Mouse (Mus musculus): Measurements from ENCODE around the gene Prima1. TPM values are rescaled to one million over a fixed set of nuclear protein-coding genes. Genes with fewer than 3 reads are reported as not detected.
A peak's percentile ranks its signal among the peaks of the same experiment; 100 is the strongest.

Gene Prima1
- total RNA-seq, 2 experiments from 2014 or later = 2.8 to 3.9 TPM

GRCm38 (mm10) chr12:103226121-103226520, 15.8 kb downstream of the Prima1 start:
- no peak for DNase-seq (ENCODE audit: low spot score in 2 of 2)

- no peak for DNase-seq (ENCODE audit: low spot score in 2 of 2)
Measured at GRCm38 (mm10) chr12:103223671-103224070, 18.3 kb downstream of the Prima1 start.

- DNase-seq (ENCODE audit: low spot score in 2 of 2) = no peak
Measured at GRCm38 (mm10) chr12:103215877-103216610, 25.9 kb downstream of the Prima1 start.

- no peak for DNase-seq (ENCODE audit: low spot score in 2 of 2)
Measured at GRCm38 (mm10) chr12:103214797-103215196, 27.2 kb downstream of the Prima1 start.

GRCm38 (mm10) chr12:103214270-103214669, 27.7 kb downstream of the Prima1 start:
- DNase-seq (ENCODE audit: low spot score in 2 of 2) = peak in 1 of 2 experiments; percentile 18

GRCm38 (mm10) chr12:103213591-103213990, 28.4 kb downstream of the Prima1 start:
- DNase-seq (ENCODE audit: low spot score in 2 of 2) = no peak

- peak; percentile 24 to 57 for DNase-seq (ENCODE audit: low spot score in 2 of 2)
Measured at GRCm38 (mm10) chr12:103211078-103211477, 30.9 kb downstream of the Prima1 start.

- DNase-seq (ENCODE audit: low spot score in 2 of 2) = no peak
Measured at GRCm38 (mm10) chr12:103209581-103209980, 32.4 kb downstream of the Prima1 start.

GRCm38 (mm10) chr12:103205561-103205960, 36.4 kb downstream of the Prima1 start:
- peak; percentile 34 to 67 for DNase-seq (ENCODE audit: low spot score in 2 of 2)

- peak in 1 of 2 experiments; percentile 26 for DNase-seq (ENCODE audit: low spot score in 2 of 2)
Measured at GRCm38 (mm10) chr12:103202592-103203544, 39.1 kb downstream of the Prima1 start.

- no peak for DNase-seq (ENCODE audit: low spot score in 2 of 2)
Measured at GRCm38 (mm10) chr12:103192996-103193395, 49.0 kb downstream of the Prima1 start.

- DNase-seq (ENCODE audit: low spot score in 2 of 2) = peak; percentile 82 to 89
Measured at GRCm38 (mm10) chr12:103189771-103190170, 52.2 kb downstream of the Prima1 start.

GRCm38 (mm10) chr12:103188223-103188622, 53.7 kb downstream of the Prima1 start:
- no peak for DNase-seq (ENCODE audit: low spot score in 2 of 2)

- no peak for DNase-seq (ENCODE audit: low spot score in 2 of 2)
Measured at GRCm38 (mm10) chr12:103187020-103187419, 54.9 kb downstream of the Prima1 start.

GRCm38 (mm10) chr12:103183057-103183456, 58.9 kb downstream of the Prima1 start:
- no peak for DNase-seq (ENCODE audit: low spot score in 2 of 2)

GRCm38 (mm10) chr12:103168892-103169291, 73.1 kb downstream of the Prima1 start:
- DNase-seq (ENCODE audit: low spot score in 2 of 2) = no peak

- DNase-seq (ENCODE audit: low spot score in 2 of 2) = no peak
Measured at GRCm38 (mm10) chr12:103164101-103165030, 77.6 kb downstream of the Prima1 start.

GRCm38 (mm10) chr12:103163596-103163995, 78.4 kb downstream of the Prima1 start:
- no peak for DNase-seq (ENCODE audit: low spot score in 2 of 2)

- peak in 1 of 2 experiments; percentile 27 for DNase-seq (ENCODE audit: low spot score in 2 of 2)
Measured at GRCm38 (mm10) chr12:103160721-103161120, 81.2 kb downstream of the Prima1 start.

GRCm38 (mm10) chr12:103159016-103159415, 82.9 kb downstream of the Prima1 start:
- no peak for DNase-seq (ENCODE audit: low spot score in 2 of 2)

Data from layer of hippocampus, adult 18-20 months (tissue).